Mouse (Mus musculus) splenic B cell, adult 2 months (primary cell): ENCODE results near the gene Snn.

Experiments
- DNase-seq: peaks from one replicate; pipeline ENCODE4 v3.0.0-alpha.2; 2011; ENCODE audit warnings: low read depth, low spot score
- H3K27me3 ChIP-seq: 2 replicates; pipeline ENCODE4 v1.6.1; 2012; ENCODE audit warnings: mild to moderate bottlenecking, low read length, moderate library complexity, mixed read lengths; ENCODE audit not compliant: control insufficient read depth, poor library complexity, insufficient read depth, severe bottlenecking
- H3K36me3 ChIP-seq: 2 replicates; pipeline ENCODE4 v1.6.1; 2012; ENCODE audit warnings: mild to moderate bottlenecking, low read length, moderate library complexity, mixed read lengths; ENCODE audit not compliant: control insufficient read depth, poor library complexity, insufficient read depth, severe bottlenecking

The Snn gene

DNA sequence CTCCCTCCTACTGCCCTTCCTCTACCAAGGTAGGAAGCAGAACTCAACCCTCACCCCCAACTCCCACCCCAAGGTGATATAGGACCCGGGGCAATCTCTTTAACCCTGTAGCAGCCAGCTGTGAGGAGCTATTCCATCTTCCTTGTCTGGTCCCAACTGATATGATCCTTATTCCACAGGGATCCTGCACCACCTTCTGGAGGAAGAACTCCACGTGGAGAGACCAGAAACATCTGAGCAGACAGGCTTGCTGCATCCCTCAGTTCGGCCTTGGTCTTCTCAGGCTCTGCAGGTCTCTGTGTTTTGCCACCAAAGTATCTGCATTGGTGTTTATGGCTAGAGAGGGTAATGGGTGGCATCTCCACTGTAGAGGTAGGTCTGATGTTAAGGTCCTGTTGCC is 29.4 kb upstream of the Snn start:
- DNase-seq: no peak
- H3K36me3 ChIP-seq: no peaks in the 10 kb centered on the region
- no peaks in the 10 kb centered on the region for H3K27me3 ChIP-seq

DNA sequence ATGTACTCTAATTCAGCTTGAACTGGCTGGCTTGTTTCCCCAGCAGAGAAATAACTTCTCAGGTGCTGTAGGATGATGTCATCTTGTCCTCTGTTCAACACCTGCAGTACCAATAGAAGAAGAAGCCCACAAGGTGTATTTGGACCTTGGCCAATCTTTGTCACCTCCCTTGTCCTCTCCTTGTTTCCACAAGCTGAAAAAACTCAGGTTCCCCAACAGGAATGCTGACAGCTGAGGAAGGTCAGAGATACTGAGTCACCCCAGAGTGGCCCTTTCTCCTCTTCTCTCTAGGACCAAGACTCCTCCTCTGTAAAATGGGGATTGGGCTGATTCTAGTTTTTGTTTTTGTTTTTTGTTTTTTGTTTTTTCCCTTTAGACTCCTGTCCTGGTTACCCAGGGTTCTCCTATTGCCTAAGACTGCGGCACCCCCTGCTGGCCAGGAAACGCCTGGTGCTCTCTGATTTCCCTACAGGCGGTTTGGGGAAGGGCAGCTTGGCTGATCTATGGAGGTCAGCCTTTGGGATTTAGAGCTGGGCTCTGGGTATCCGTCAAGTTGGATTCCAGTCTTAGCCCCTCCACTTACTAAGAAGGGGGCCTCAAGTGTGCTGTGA is 26.4 kb upstream of the Snn start:
- DNase-seq: peak; percentile 91
- Histone ChIP-seq H3K27me3 (no peaks in the 10 kb centered on the region), H3K36me3 (no peaks in the 10 kb centered on the region)

DNA sequence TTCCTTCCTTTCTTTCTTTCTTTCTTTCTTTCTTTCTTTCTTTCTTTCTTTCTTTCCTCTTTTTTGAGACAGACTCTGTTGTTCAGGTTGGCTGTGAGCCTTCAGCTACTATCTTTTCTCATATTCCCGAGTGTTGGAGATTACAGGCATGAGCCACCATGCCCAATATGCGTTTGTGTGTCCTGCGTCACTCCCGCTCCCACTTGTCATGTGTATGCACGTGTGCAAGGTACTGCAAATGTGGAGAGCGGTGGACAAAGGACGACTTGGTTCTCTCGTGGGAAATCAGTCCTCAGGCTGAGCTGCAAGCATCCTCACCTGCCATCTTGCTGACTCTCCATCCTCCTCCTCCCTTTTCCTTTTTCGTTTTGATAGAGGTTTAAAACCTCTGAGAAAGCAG is 25.5 kb upstream of the Snn start:
- H3K36me3 ChIP-seq: no peaks in the 10 kb centered on the region
- no peaks in the 10 kb centered on the region for H3K27me3 ChIP-seq
- no peak for DNase-seq

DNA sequence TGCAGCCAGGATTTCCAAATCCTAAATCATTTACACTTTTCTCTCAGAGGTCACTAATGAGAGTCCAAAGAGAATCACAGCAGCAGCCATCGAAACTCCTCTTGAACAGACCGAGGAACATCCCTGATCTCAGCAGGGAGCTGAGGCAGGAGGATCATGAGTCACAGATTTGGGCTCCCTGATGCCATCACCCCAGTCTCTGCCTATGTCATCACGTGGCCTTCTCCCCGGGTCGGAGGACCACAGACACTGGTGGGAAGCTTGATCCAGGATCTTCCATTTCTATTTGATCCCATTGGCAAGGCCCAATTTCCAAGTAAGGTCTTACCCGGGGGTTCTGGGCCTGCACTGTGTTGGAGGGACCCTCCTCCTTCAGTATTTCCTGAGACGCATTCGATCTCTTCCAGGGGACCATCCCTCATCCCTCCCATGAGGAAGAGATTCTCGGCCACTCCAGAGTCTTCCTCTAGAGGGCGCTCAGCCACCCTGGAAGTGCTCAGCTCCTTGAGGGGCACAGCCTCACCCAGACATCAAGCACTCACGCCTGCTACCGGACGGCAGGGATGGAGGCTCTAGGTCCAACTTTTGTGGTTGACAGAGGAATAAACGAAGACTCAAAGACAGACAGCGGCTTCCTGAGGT is 24.8 kb upstream of the Snn start:
- no peaks in the 10 kb centered on the region for H3K27me3 ChIP-seq
- DNase-seq: peak; percentile 87
- no peaks in the 10 kb centered on the region for H3K36me3 ChIP-seq

DNA sequence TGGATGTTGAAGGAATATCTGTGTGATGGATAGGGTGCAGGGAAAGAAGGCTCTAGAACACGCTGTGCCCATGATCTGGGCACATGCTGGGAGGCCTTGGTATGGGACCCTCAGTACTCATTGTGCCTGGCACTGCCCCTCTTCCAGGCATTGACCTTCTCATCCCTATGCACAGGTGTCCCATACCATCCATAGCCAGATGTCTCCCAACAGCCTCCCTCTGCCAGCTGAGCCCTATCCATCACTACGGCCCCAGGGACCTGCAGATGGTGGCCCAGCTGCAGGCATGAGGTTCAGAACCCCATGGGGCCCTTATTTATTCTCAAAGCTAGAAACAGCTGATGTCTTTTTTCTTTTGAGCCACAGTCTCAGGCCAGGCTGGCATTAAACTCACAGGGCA is 20.1 kb upstream of the Snn start:
- no peak for DNase-seq
- no peaks in the 10 kb centered on the region for H3K27me3 ChIP-seq
- H3K36me3 ChIP-seq: no peaks in the 10 kb centered on the region; the same call in 1 of the 2 replicates

DNA sequence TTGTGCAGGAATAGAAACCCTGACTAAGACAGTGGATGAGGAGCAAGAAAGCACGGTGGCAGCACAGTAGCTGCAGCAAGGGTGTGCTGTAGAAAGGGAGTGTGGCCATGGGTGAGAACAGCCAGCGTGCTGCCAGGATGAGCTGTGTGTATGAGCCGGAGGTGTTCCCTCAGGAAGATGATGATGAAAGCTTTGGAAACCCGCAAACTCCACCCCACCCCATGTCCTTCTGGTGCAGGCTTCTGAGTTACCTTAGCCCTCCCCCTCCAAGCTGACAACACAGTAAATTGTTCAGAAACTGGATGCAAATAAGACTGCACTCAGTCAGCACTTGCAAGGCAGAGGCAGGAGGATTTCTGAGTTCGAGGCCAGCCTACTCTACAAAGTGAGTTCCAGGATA is 17.5 kb upstream of the Snn start:
- no peaks in the 10 kb centered on the region for H3K27me3 ChIP-seq

DNA sequence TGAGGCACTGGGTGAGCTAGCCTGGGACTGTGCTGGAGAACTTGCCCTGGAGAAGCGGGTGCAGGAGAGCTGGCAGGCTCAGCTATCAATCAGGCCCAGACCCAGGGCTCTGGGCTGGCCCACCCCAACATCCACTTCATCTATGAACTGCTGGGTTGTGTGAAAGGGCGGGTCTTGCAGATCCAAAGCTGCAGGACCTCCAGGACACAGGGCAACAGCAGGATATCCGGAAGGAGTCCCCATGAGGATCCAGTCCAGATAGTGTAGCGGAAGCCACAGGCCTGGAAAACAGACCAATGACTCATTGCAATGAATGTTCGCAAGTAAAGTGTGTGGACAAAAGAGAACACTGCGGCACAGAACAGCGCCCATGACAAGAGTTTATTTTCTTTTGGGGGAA is 14.3 kb upstream of the Snn start:
- Histone ChIP-seq H3K27me3 (no peaks in the 10 kb centered on the region), H3K36me3 (peaks cover 2% of the 10 kb centered on the region)
- DNase-seq: no peak

More for the DNA sequence above, 17.5 kb upstream of the Snn start:
- peaks cover 2% of the 10 kb centered on the region for H3K36me3 ChIP-seq
- no peak for DNase-seq

DNA sequence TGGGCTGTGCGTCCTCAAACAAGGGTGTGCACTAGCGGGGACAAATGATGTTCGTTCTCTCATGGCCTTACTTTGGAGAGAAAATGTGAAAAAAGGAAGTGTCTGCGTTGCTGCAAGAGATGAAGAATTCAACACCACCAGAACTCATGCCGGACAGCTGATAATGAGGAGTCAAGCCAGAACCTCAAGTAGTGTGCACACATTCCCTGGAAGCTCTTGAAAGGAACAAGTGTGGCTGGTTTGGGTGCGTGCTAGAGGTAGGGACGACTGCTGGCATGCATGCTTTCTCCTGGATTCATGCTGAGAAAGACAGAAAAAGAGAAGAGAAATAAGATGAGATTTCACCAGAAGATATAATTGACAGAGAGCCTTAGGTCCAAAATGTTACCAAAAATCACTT is 13.6 kb upstream of the Snn start:
- Histone ChIP-seq H3K27me3 (no peaks in the 10 kb centered on the region), H3K36me3 (peaks cover 2% of the 10 kb centered on the region)
- no peak for DNase-seq

DNA sequence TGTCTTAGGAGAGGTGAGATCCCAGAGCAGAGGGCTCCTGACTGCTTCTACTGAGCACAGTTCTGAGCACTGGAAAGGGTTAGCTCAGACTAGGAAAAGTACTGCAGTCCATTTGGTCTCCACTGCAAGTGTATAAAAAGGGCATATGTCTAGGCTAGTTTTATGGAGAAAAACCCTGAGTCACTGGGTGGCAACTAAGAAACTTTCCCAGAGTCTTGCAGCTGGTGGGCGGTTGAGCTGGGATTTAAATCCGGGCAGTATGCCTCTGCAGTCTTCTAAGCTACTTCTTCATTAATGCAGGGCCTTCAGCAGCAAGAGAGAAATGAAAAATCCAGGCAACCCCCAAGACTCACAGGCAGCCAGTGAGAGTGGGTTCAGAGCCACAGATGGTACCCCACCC is 10.5 kb upstream of the Snn start:
- DNase-seq: no peak
- H3K27me3 ChIP-seq: no peaks in the 10 kb centered on the region

DNA sequence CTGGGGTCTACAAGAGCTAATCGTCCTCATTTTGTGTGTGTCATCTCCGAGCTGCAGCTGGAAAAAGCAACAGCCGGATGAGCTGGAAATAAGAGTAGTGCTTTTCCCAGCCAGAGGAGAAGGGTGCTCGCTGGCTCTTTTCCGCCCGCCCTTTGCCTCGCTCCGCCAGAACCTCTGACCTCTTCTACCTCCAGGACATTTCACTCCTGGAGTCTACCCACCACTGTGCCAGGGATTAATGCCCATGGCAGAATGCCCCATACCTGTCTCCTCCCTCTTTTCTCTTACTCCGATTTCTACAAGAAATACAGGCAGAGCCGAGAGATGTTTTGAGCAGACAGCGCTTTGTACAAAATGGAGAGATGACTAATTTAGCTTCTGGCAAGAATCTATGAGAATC is 9.6 kb upstream of the Snn start:
- no peaks in the 10 kb centered on the region for H3K27me3 ChIP-seq
- H3K36me3 ChIP-seq: peaks cover 6% of the 10 kb centered on the region
- DNase-seq: no peak

More for the DNA sequence above, 10.5 kb upstream of the Snn start:
- H3K36me3 ChIP-seq: peaks cover 2% of the 10 kb centered on the region

DNA sequence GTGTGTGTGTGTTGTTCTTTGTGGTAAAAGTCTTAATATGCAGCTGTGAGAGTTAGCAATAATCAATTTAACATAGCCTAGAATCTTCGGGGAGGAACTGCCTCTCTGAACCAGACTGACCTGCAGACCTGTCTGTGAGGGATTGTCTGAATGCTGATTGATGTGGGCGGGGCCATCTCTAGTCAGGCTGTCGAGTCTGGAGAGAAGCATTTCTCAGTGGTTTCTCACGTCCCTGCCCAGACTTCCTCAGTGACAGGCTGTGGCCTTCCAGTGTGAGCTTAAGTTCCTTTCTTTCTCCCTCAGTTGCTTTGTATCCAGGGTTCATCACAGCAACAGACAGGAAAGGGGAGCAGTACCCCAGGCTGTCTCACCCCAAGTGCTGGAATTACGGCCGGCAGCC is 6.3 kb upstream of the Snn start:
- Histone ChIP-seq H3K36me3 (peaks cover 6% of the 10 kb centered on the region), H3K27me3 (no peaks in the 10 kb centered on the region)
- DNase-seq: peak; percentile 49

DNA sequence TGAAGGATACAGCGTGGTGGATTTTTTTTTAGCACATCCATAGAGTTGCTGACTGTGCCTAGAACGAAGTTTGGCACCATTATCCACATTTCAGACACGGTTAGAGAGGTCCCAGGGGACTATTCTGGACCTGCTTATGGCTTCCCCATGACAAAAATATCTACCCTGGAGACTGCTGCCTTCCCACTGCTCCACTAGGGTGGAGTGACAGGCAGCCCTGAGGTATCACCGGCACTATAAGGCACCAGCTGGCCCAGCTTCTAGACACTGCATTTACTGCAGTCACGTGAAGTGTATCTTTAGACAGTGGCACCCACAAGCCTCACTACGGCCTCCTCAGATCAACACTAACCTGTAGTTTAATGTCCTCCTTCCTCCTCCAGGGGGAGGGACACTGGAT is 5.9 kb upstream of the Snn start:
- Histone ChIP-seq H3K27me3 (no peaks in the 10 kb centered on the region), H3K36me3 (peaks cover 6% of the 10 kb centered on the region)
- DNase-seq: no peak

DNA sequence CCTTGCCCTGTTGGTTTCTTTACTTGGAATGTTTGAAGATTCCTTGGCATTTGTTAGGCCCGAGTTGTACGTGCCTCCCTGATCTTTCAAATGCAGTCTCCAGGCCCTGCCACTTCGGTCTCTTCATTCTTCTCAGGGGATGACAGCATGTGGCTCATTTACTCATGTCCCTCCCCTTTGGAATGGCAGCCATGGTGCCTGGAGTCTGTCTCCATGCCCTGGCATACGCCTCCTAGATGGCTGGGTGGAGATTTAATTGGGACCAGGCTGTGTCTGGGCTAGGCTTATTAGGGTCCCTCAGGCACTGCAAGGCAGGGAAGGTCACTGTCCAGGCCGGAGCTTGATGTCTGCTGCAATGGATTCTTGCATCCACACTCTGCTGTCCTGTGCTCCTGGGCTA is 4.8 kb upstream of the Snn start:
- Histone ChIP-seq H3K36me3 (peaks cover 6% of the 10 kb centered on the region), H3K27me3 (no peaks in the 10 kb centered on the region)
- DNase-seq: no peak

DNA sequence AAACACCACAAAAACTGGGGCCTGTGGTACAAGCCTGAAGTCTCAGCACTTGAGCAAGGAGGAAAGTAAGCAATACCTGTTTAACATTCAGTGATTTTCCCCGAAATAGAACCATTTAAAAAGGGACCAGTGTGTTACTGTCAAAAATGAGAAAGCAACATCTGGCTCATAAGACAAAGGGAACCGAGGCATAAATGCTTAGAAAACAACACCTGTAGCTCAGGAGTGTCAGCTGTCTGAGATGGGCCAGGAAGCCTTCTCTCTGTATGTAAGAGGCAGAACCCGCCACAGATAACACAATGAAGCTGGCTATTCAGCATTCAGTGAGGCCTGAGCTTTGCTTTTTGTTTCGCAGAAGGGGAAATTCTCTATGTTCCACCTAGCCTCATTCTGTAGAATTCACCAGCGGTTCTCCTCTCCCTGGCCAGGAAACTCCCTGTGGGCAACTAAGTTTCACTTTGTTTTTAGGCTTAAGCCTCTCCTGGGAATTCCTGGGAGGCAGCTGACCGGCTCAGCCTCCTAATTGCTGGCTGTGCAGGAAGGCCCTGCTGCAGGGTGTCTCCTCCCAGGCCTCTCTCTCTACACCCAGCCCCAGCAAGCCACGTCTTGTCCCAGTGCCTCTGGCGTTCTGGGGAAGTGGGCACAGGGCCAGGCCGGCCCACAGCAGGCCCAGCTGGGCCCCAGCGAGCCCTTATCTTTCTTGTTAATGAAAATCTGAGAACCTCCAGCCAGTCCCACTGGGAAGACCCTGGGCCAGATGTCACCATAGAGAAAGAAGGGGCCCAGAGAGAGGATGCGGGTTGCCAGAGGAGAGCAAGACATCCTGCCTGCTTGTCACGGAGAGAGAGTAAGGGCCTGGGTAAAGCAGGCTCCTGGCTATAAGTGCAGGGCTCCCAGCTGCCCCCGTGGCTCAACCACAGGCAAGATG is 2.3 kb downstream of the Snn start:
- no peaks in the 10 kb centered on the region; the same call in 1 of the 2 replicates for H3K36me3 ChIP-seq
- peak; percentile 61 for DNase-seq
- H3K27me3 ChIP-seq: no peaks in the 10 kb centered on the region

DNA sequence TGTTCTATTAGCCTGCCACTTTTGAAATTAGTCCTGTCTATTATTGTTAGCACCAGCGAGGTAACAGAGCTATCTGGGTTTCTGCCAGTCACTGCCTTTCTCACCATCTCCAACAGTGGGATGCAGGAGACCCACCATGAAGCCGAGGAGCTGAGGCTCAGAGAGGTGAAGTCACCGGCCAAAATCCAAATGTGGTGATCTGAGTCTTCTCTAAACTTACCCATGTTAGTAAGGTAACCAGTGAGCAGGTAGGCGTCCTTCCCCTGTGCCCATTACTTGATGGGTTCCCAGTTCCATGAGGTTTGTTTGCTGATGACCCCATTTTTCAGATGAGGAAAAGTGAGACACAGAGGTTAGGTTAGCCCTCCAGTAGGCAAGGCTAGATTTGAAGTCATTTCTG is 3.6 kb downstream of the Snn start:
- DNase-seq: no peak
- no peaks in the 10 kb centered on the region for H3K27me3 ChIP-seq
- H3K36me3 ChIP-seq: no peaks in the 10 kb centered on the region; the same call in 1 of the 2 replicates
